Mouse (Mus musculus) heart, postnatal 0 days (tissue): ENCODE measurements around the gene Ano5.

Experiments
- CTCF ChIP-seq: IDR thresholded peaks from 2 replicates; pipeline ENCODE4 v1.5.1; 2016; ENCODE audit warnings: antibody characterized with exemption, control low read depth, low read depth
- EP300 ChIP-seq: IDR thresholded peaks from 2 replicates; pipeline ENCODE4 v1.6.1; 2016; ENCODE audit warnings: antibody characterized with exemption, low read depth

DNA sequence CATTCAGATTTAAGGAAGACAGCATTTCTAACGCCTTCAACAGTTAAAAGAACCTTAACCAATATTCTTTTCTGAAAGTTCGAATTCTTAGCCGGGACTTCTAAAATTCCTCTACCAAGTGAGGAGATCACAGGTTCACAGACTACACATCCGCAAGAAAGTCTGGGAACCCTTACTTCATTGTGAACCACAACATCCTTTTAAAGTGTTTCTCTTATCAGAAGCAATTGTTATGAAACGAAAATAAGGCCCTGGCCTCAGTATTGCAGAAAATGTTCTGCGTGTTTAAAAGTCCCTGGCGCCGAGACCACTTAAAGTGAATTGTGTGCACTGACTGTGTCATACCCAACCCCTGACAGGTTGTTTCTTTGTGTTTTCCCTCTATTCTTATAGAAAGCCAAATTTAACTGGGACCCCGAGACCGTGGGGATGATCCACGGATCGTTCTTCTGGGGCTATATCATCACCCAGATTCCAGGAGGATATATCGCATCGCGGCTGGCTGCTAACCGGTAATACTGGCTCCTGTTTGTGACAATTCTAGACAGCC is 115.7 kb downstream of the Ano5 start:
- TF ChIP-seq CTCF (no peak), EP300 (no peak)
